Mouse (Mus musculus) urinary bladder, postnatal 14 days (tissue): ENCODE measurements at regions not wholly inside any gene's neighbourhood (a gene's known extent, or its start where the extent isn't known, plus 50 kb on each side); places are given as distances from the start of the nearest gene placed in this dataset.

ENCODE experiments used
- DNase-seq: peaks from one replicate; pipeline ENCODE4 v3.0.0; 2021; ENCODE audit warnings: low spot score

DNA sequence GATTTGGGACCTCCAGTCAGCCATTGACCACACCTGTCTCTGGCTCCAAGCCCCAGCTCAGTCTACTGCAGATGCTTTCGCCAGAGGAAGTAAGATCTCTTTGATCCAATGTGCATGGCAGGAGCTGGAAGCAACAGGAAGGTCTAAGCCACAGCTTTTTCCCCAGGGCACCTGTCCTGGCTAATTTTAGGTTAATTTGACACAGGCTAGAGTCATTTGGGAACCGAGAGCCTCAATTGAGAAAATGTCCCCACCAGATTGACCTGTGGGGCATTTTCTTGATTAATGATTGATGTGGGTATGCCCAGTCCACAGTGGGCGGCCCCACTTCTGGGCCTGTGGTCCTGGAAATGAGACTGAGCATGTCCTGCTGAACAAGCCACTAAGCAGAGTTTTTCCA lies 240.7 kb upstream of the Hs6st1 start:
- DNase-seq, result no peak

DNA sequence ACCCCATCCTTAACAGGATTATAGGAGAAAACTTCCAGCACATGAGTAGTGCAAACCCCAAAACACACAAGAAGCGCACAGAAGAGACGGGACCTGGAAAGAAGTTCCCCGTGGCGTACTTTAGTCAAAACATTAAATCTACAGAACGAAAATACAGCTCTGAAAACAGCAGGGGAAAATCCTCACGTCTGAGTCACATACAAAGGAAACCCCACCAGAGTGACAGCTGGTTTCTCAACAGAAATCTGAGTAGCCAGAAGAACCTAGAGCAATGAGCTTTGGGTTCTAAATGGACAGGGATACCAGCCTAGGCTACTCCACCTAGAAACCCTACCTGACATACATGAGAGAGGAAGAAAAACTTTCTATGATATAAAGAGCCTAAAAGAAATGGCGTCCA lies 234.0 kb upstream of the Hs6st1 start:
- no peak for DNase-seq

DNA sequence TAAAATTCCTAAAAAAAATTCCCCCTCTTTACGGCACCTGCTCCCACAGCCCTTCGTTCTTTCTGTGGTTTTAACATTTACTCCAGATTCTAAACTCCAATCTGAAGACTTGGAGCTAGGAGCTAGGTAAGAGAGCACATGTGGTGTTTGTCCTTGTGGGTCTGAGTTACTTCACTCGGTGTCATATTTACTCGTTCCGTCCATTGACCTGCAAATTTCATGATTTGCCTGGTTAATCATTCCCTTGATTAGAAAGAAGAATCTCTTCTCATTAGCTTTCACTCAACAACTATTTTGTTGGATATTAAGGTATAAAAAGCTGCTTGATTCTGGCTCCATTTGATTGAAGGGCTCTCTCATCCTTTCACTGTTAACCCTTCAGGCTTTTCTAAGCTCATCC lies 231.6 kb upstream of the Hs6st1 start:
- DNase-seq, result no peak

DNA sequence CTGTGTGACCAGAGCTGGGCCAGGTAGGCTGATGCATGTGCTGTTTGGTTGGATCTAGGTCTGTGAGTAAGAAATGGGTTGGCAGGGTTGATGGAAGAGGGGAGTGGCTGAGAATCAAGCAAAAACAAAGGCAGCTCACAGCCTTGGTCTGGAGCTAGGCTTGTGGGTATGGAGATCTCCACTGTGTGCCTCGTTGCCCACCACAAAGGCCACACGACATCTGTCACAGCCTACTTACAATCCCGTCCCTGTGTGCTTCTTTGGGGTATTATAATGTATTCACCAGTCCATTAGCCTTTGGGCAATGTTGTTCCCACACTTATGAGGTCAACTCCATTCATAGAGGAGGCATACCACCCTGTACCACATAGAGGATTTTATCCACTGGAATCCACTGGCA lies 229.6 kb upstream of the Hs6st1 start:
- DNase-seq, result no peak

DNA sequence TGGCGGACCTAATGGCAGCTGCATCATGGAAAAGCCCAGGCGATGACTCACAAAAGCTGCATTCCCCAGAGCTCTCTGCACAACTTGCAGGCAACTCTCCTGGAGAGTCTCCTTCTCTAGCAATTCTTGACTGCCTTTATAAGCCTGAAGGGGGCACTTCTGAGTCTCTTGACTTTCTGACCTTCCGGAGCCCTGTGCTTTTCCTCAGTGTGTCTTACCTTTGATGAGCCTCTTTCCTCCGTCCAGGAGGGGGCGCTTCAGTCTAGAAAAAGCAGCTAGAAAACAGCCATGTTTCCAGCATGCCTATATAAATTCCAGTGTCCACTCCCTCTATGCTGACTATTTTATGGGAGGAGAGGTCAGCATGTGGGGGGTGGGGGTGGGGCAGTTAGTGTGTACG lies 228.8 kb upstream of the Hs6st1 start:
- peak; percentile 56 for DNase-seq

DNA sequence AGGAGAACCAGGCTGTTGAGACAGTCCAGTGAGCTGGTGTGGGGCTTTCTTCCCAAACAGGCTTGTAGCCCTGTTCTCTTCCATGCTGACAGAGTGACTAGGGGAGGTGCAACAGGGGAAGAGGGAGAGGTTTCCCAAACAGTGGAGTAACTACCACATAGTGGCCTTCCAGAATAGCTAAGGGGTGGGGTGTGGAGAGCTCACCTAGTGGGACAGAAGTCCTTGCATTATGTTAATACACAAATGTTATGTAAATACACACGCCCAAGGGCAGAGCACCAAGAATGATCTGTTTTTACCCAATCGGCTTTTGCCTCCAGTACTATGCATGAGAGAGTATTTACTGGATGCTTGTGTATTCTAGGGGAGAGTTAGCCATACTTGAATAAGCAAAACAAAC lies 226.6 kb upstream of the Hs6st1 start:
- DNase-seq, result no peak

DNA sequence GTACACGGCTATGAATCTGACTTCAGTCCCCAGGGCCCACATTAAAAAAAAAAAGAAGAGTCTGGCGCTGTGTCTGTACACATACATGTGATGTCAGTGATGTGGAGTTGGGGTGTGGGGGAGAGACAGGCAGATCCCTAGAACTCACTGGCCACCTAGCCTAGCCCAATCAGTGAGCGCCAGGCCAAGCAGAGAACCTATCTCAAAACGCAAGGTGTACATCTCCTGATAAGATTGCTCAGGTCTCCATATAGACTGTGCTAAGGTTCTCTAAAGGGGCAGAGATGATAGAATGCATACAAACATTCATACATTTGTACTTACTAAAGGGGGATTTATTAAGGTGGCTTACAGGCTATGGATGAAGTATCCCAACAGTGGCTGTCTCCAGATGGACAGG lies 225.5 kb upstream of the Hs6st1 start:
- no peak for DNase-seq

DNA sequence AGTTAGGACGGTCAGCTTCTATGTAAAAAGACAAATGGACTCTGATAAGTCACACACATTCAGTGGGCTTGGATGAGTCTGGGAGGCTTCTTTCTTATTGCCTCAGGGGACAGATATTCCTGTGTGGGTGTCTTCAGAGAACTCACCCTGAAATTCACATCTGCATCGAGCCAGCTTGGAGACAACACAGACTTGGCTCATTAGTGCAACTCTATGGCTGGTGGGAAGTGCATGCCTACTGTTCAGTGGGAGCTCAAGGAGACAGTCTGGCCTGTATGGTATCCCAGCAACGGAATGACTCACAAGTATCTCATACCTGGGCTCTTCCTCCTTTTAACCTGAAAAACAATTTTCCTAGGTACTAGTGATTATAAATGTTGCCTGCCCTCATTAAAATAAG lies 224.6 kb upstream of the Hs6st1 start:
- DNase-seq, result no peak

DNA sequence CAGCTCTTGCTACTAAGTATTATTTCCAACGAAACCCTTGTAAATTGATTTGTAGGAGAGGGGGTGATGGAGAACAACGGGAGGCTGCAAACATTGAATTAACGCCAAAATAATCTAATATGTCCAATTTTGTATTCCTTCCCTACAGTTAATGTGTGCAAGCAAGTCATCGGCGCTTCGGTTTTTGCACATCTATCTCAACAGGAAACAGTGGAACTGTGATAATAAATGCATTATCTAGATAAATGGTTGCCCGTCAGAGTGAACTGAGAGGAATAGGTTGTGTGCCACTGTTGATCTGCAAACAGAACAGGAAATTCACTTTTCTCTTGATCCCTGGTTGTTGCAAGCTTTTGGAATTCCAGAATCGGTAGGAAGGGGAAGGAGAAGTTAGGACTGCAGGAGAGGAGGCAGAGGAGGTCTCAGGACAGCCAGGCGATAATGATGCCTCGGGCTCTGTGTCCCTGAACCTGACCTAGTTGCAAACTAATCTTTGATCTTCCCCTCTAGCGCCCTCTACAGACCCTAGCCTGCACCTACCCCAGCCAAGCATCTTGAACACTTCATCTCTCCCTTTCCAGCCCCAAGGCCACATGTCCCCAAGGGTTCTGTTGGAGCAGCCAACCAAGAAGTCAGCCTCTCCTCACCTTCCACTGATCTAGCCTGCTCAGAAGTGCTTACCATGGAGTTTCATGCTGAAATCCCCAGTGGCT lies 221.8 kb upstream of the Hs6st1 start:
- DNase-seq, result no peak

DNA sequence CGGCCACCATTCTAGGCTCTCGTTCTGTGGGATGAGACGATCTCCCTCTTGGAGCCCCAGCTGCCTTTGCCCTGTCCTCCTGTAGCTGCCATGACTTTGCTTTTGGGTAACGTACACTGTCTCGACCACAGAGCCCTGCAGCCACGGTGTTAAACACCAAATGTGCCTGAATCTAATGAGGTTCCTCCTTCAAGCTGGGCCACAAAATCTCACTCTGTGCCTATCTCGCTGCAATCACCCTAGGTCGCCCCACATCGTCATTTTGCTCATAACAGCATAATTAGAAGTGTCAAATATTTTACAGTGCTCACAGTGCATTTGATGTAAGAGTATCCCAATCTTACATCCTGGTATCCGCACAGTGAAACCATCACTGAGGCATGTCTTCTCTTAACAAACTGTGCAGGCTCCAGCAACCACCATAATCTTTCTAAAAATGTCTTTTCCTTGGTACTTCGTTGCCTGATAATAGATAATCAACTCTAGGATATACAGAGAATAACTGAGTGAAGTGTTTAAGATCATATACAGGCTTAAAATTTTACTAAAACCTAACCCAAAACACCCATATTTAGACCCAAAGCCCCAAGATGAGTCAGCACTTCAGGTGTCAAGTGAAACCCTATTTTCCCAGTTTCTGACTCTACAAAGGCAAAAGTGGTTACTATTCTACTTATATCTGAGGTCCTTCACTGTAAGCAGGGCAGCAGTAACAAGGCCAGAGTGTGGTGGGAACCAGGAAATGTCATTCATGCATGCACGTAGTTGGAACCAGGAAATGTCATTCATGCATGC lies 219.8 kb upstream of the Hs6st1 start:
- no peak for DNase-seq

DNA sequence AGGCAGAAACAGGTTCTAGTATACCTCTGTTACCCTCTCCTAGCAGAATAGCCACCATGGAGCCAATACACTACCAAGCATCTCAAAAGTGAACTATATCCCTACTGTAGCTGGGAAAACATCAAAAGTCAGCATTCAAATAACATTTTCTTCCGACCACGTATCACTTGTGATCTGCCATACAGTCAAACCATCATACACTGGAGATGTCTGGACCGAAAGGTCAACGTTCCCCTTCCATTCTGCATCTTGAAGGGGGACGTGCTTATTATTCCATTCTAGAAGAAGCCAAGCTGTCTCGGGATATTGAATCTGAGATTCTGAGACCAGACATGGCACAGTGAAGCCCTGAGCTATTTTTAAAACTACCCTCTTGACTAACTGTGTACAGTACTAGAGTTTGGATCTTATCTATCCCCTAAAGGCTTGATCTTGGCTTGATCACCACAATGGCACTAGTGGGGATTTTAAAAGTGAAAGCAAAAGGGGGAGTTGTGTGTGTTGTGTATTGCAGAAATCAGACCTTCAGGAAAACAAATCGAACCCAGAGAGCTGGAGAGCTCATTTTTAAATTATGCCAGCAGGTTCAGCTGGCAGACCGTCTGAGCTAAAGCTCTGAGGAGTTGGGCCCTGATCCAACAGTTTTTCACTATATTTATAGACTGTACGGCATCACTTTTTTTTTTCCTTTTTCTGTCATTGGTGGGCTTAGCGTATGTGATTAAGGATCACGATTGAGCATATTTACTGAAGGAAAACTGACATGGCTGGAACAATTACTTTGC lies 218.6 kb upstream of the Hs6st1 start:
- DNase-seq, result no peak

DNA sequence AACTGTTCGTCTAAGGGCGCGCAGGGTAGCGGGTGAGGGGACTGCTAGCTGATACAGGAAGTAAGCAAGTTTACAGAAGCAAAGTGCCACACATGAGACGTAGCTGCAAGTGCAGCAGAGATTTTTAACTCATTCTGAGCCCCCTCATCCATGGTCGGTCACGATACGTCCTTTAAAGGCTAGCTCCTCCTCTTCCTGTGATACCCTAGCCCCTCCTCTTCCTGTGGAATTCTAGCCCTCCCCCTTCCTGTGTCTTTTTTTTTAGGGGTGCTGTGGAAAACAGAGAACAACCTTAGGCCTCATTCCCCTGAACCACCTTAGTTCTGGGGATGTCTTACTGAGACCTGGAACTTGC lies 218.0 kb upstream of the Hs6st1 start:
- DNase-seq, result no peak

DNA sequence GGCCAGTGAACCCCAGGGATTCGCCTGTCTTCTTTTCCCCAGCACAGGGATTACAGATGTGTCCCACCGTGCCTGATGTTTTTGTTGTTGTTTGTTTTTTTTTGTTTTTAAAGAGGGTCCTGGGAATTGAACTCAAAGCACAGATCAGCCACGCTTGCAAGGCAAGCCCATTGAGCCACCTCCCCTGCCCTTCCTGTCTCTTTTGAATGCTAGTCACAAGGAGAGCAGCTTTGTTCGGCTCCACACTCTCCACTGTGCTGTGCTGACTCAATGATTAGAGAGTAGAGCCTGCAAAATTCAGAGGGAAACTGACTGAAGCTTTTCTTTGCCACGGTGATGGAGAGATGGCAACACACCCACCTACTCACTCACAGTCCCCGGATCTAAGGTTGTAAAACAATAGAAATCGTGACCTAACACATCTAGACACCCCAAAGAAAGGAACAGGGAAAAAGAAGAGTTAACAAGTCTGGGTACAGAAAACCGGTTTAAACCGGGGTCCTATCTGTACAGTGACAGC lies 217.6 kb upstream of the Hs6st1 start:
- no peak for DNase-seq

DNA sequence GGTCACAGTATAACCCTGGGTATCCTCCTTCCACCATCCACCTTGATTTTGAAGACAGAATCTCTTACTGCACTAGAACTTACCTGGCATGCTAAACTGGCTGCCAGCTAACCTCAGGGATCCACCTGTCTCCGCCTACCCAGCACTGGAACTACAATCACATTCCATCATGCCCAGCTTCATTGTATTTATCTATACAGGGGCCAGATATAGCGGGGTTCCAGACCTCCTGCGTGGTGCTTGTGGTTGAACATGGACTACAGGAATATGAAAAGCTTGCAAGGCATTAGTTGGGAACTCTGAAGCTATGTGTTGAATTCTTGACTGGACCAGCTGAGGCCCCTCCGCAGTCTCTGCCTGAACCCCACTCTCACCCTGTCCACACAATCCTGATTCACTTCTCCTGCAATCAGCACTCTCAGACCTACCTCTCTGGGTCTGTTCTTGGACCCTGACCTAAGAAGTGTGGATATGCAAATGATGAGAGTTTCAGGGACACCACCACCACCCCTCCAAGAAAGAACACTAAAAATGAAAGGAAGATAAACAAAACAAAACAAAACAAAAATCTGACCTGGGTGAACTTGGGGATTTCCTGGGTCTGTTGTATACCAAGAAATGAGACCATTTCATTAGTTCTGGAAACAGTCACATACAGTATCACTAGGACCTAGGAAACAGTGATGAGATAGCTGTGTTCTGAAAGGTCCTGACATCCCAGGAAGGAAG lies 216.4 kb upstream of the Hs6st1 start:
- no peak for DNase-seq

DNA sequence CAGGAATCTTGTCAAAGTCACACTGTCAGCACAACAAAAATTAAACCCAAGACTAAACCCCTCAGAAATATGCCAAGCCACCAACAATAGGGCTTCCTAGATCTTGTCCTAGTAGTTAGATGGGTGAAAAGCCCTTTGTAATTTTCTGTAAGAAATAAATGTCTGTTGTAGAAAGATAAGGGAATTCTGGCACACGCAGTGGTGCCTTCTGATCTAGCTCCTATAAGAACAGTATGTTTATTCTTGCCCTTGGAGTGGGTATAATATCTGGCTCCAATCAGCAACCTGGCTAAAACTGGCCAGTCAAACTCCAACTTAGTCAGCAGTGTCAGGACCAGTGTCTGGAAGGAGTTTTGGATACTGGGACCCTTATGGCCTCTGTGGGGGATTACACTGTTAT lies 215.2 kb upstream of the Hs6st1 start:
- DNase-seq, result no peak

DNA sequence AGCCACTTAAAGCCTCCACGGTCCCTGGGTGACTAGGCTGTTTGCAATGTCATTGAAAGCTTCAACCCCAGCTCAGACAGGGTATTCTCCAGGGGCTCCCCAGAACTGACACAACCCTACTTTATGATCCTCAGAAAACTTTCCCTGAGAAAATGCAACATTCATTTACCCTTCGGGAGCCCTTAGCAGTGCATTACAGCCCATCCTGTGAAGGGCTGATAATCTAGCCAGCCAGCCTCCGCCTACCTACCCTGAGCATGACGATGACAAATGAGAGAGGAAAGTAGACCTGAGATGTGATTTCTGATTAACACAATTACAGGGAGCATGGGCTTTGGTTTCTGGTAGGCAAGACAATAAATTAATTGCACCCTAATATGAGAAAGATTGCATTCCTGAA lies 212.6 kb upstream of the Hs6st1 start:
- DNase-seq, result no peak

DNA sequence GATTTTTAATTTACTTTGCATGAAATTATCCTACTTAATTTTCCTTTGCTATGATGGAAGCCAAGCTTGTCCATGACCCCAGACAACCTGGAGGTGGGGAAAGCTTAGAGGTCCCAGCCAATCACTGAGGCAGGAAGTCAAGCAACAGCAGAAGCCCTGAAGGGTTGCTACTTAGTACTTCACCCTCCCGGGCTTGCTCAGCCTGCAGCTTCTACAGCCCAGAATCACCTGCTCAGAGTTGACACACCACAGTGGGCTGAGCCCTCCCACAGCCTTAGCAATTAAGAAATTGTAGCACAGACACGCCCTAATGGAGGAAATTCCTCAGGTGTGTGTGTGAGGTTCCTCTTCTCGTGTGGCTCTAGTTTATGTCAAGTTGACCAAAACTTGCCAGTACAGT lies 209.9 kb upstream of the Hs6st1 start:
- DNase-seq, result no peak

DNA sequence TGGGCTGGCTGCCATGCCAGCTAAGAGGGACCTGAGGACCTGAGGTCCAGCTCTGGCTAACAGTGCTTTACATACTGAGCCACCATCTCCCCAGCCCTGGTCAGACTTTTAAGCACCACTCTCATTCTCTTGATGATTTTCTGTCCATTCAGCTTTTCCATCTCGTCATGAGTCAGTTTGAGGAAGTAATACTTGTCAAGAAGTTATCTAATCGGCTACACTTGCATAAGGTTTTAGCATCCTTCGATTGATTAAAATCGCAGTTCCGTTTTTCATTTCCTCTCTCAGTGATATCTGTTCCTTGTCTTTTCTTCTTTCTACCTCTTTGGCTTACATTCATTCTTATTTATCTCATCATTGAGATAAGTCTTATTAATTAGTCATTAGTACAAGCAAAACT lies 207.4 kb upstream of the Hs6st1 start:
- DNase-seq, result no peak

DNA sequence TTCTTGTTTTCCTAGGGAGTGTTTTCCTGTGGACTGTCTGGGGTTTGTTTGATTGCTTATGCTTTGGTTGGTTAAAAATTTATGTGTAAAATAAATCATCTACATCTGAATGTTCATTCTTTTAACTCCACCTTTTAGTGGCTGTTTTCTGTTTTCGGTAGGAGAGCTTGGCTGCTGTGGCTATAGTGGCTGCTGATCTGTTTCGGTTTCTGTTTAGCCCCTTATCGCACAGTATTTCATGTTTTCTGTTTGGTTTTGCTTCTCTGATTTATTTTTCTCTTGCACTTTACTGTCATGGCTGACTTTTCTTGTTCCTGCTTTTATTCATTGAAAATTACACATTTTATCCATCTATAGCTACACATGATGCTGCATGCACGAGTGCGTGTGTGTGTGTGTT lies 206.0 kb upstream of the Hs6st1 start:
- DNase-seq, result no peak

DNA sequence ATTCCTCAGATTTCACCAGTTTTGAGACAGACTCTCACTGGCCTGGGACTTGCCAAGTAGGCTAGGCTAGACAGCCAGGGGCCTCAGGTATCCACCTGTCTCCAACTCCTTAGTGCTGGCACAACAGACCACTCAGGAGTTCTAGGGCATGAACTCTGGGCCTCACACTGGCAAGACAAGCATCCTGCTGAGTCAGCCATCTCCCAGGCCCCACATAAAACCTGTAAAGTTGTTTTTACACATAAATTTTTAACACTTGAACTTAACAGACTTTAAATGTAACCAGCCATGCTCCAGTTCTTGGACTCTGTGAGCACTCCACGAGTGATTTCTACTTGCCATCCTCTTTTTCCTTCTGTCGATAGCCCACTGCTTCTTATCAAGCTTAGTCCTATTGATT lies 205.5 kb upstream of the Hs6st1 start:
- no peak for DNase-seq

DNA sequence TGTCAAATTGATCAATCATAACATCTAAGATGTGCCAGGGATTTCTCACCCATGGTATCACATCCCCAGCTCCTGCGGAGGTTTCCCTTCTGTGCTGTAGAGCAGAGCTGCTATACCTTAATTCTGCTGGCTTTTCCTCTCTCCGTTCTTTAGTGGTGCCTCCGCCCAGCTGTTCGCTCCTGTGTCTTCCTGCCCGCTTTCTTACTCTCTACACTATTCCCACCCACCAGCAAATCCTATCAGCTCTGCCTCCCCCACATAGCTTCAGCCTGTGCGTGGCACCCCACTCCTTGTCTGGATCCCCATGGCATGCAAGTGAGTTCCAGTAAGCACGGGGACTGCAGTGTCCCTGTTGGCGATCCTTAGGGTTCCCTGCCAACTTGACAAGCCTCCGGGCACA lies 204.0 kb upstream of the Hs6st1 start:
- DNase-seq, result no peak

DNA sequence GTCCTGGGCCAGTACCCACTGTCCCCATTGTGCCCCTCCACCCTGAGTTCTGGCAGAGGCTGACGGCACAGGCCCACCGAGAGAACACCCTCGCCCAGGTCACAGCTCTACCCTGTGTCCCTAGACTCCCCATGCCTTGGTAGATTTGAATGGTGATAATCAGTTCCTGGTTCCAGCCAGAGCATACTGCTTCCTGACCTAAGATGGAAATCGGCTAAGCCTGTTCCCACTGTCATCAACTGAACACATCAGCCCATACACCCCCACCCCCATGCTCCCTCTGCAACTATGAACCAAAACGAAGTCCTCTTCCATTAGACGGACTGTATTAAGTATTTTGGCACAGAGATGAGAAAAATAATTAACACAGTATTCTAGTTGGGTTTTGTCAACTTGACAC lies 202.9 kb upstream of the Hs6st1 start:
- DNase-seq, result no peak
